Comparison of ENCODE assay signal across 8 mouse cellular contexts in the genomic region with DNA sequence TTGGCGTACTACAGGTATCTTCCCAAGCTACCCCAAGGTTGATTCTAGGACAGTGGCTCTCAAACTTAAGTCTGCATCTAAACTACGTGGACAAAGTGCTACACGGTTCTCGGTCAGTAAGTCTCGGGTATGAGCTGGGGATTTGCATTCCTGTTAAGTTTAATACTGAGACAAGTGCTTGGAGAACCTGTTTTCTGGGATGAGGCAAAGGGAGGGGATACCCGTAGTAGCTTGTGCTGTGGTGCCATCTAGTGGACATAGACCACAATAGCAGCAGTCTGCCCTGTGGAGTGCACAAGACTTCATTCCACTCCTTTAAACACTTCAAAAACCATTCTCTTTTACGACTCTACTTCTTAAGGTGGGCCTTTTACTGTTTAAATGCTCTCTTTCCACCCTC. TPM values are rescaled to one million over a fixed set of nuclear protein-coding genes. Genes with fewer than 3 reads are reported as not detected.
DNase-seq lines count a peak whose midpoint lies in the region; ATAC-seq lines count a peak whose summit lies in the region.

No protein-coding gene starts in this region.

- no peak overlapping the region for H3K27ac ChIP-seq in midbrain, embryonic 13.5 days
- no peak overlapping the region for H3K27ac ChIP-seq in stomach, embryonic 16.5 days (ENCODE audit: low read length)

- no peaks in the 10 kb centered on the region for H3K27me3 ChIP-seq in midbrain, embryonic 13.5 days
- H3K27me3 ChIP-seq in stomach, embryonic 16.5 days (ENCODE audit: control insufficient read depth, insufficient read depth, low read length) = peaks cover 8% of the 10 kb centered on the region

- H3K9ac ChIP-seq in midbrain, embryonic 13.5 days (replicated peaks) = peak overlapping the region; percentile 41; the same call in 1 of the 2 replicates
- no peak overlapping the region for H3K9ac ChIP-seq in stomach, embryonic 16.5 days (ENCODE audit: low read length)

- peak overlapping the region; percentile 57 for H3K4me2 ChIP-seq in midbrain, embryonic 13.5 days (replicated peaks)
- H3K4me2 ChIP-seq in stomach, embryonic 16.5 days (ENCODE audit: low read depth, low read length) = peak overlapping the region; percentile 53

- H3K4me3 ChIP-seq in midbrain, embryonic 13.5 days (replicated peaks) = peak overlapping the region; percentile 24
- H3K4me3 ChIP-seq in stomach, embryonic 16.5 days (replicated peaks; ENCODE audit: low read length) = peak overlapping the region; percentile 31

- peak; percentile 77 for ATAC-seq in granulocyte monocyte progenitor cell, adult 5-6 weeks (replicated peaks; ENCODE audit: poor library complexity, severe bottlenecking)
- peak; percentile 47 for ATAC-seq in midbrain, embryonic 13.5 days
- ATAC-seq in stomach, embryonic 16.5 days (ENCODE audit: insufficient read depth, low FRiP score) = peak; percentile 66; the same call in 1 of the 2 replicates

- 2% methylated on average over 7 of the region's 7 CpGs for WGBS in midbrain, embryonic 13.5 days
- WGBS in stomach, embryonic 16.5 days = 2% methylated on average over 7 of the region's 7 CpGs

- H3K9me3 ChIP-seq in midbrain, embryonic 13.5 days = no peaks in the 10 kb centered on the region
- no peaks in the 10 kb centered on the region for H3K9me3 ChIP-seq in stomach, embryonic 16.5 days (replicated peaks; ENCODE audit: control insufficient read depth, low read length)

- no peaks in the 10 kb centered on the region for H3K36me3 ChIP-seq in midbrain, embryonic 13.5 days
- no peaks in the 10 kb centered on the region for H3K36me3 ChIP-seq in stomach, embryonic 16.5 days (ENCODE audit: control insufficient read depth, insufficient read depth, low read length)

- peak; percentile 75 for DNase-seq in 416B (ENCODE audit: low read depth)
- peak; percentile 34 for DNase-seq in T-cell, adult 2 months (ENCODE audit: low spot score)
- DNase-seq in embryo, embryonic 10 days (ENCODE audit: low spot score) = peak; percentile 96
- peak; percentile 71 for DNase-seq in kidney, adult 11 months
- peak; percentile 57 to 74 for DNase-seq in left cerebral cortex, postnatal 36 days (ENCODE audit: low spot score in 2 of 2)

- peaks cover 30% of the 10 kb centered on the region for H3K4me1 ChIP-seq in midbrain, embryonic 13.5 days (replicated peaks)
- no peaks in the 10 kb centered on the region for H3K4me1 ChIP-seq in stomach, embryonic 16.5 days (ENCODE audit: control insufficient read depth, insufficient read depth, low read length)

- intact Hi-C loops in left cerebral cortex, postnatal 36 days (cut with DNase I) = loop anchor here (2.0 to 10.0 kb wide), 5 partner anchors 96 to 856 kb away; a partner anchor contains a TSS

RNA-seq across cellular contexts. Expression of a gene that starts 41.4 kb away (rescaled TPM):
- 12.7 and 15.2 TPM in 2 replicates for total RNA-seq in granulocyte monocyte progenitor cell, adult 5-6 weeks (2014; fragmentation: Nextera tagmentation)
- 15.9 and 20.7 TPM in 2 replicates for total RNA-seq in granulocyte monocyte progenitor cell, adult 5-6 weeks (2017)
- 10 to 100 TPM; 41.6 to 43.1 TPM for total RNA-seq in left cerebral cortex, postnatal 36 days (2021)
- 25.3 and 27.7 TPM in 2 replicates for polyA plus RNA-seq in midbrain, embryonic 13.5 days (2015; fragmentation: Nextera tagmentation; extraction: Ambion mirVana)
- polyA plus RNA-seq in stomach, embryonic 16.5 days (2015; fragmentation: Nextera tagmentation; extraction: Ambion mirVana) = 28.5 and 30.9 TPM in 2 replicates

Comparison
In these comparisons a context has a peak if more than half of its experiments do, and no peak if none do; other contexts are left out.
1. DNase-seq: peak in every context shown above with its lines; median percentile 96 in embryo, embryonic 10 days; 75 in 416B; 71 in kidney, adult 11 months; 66 in left cerebral cortex, postnatal 36 days; 34 in T-cell, adult 2 months.